Mouse (Mus musculus): ENCODE data around the gene Safb2. TPM values are rescaled to one million over a fixed set of nuclear protein-coding genes. Genes with fewer than 3 reads are reported as not detected.

Safb2 gene
- total RNA-seq, 2 experiments from 2014 or later = 25.1 to 34.9 TPM

DNA sequence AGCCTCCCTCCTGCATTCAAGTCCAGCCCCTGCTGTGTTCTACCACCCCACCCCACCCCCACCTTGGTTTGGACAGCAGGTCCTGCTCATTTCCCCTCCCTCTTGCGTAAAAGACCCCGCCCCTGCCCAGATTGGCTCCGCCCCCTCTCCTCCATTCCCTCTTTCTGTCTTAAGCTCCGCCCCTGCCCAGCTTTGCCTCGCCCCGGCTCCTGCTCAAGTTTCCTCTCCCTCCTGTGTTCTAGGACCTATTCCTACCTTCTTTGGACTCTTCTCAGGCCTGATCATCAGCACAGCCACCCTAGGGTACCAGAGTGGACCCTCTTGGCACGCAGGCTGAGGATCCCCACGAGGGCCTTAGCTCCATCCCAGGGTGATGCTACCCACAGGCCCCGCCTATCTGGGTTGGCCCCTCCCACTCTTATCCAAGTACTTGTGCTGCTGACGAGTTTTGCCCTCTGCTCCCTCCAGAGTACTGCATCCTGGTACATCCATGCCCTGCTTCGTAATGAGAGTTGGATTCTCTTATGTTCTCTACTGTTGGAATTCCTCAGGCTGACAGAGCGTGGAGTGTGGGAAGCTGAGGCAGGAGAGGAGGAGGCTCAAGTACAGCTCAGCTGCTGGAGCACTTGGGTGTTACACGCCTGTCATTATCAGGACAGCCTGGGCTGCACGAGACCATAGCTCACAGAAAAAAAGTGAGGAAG, 27.6 kb upstream of the Safb2 start:
- intact Hi-C loops (cut with DNase I; ENCODE audit: low total_unique reads) = no loop called here
- DNase-seq = peak; percentile 36

DNA sequence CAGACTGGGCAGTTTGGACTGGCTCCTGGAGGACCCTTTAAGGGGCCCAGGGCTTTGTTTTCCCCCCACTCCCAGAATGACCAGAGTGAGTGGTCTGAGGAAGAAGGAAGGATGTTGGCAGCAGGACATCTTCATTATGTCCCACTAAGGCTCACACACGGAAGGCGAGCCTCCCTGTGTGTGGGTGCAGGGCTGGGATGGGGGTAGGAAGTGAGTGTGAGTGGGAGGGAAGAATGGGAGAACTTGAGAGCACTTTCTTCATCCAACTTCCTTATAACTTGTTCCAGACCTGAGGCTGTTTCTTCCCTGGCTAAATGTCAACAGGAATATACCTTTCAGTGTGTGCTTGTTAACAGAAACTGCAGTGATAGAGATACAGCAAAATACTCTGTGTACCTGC, 26.9 kb upstream of the Safb2 start:
- intact Hi-C loops (cut with DNase I; ENCODE audit: low total_unique reads) = no loop called here
- DNase-seq = no peak

DNA sequence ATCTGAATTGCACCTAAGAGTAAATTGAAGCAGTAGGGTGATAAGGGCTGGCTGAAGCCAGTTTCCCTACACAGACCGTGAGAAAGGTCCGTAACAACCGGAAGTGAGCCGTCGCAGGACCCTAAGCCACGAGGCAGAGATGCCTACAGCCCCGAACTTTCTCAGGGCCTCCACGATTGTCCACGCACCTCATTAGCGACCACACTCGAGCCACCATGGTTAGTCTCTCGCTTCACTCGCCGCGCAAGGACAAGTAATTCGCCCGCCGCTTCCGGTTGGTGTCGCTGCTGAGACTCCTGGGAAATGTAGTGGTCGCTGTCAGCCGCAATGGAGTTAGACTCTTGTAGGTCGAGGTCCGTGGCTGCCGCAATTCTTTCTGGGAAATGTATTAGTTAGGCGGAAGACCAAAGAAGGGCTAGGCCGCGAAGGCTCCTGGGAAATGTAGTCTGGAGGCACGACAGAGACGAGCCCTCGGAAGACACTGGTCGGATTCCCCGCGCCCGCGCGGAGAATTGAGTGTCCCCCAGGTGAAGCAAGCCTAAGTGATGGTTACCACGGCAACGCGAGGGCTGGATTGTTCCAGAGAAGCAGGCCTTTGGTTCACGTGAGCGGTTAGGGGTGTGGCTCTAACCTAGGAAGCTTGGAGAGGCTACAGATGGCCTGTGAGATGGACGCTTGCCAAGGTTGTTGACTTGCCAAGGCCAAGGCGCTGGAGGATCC, 25.2 kb upstream of the Safb2 start, which contains the start of gene 2410015M20Rik:
Gene 2410015M20Rik (minus strand): TSS at position 320 of the 720 bp plus-strand sequence.
- DNase-seq = peak; percentile 93
- intact Hi-C loops (cut with DNase I; ENCODE audit: low total_unique reads) = no loop called here

DNA sequence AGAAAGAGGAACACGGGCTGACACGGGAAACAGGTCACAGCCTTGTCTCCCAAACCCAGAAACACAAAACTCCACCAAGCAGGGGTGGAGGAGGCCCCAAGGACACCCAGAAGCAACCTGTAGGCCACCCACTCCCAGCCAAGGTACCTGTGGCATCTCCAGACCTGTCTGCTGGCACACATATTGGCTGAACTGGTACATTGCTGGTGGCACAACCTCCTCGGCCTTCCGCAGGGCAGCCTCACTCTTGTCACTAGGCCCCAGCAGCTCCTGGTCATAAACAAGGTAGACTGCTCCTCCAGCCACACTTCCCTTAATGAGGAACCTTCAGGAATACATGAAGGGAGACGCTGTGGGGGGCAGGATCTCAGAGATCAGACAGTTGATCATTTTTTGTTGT, 24.3 kb upstream of the Safb2 start:
- no peak for DNase-seq
- intact Hi-C loops (cut with DNase I; ENCODE audit: low total_unique reads) = no loop called here

DNA sequence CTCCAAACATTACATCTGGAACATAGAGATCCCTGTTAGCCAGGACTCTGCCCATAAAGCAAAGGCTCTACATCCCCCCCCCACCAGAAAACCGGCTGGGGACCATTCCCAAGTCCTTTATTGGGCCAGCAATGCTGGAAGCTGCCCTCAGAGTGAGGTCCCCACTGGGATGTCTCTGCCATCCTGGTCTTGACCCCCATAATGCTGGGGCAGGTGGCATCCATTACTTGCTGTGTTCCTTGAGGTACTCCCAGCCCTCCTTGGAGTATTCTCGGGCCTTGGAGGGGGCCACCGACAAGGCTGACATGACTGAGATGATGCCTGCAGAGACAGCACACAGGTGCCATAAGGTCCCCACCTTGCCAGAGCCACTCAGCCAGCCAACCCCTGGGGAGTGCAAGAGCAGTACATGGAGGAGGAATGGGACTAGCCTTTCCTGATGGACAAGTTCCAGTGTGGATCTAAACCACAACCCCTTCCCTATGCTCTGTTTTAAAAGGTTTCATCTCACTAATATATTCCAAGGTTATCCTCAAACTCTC, 23.2 kb upstream of the Safb2 start:
- intact Hi-C loops (cut with DNase I; ENCODE audit: low total_unique reads) = no loop called here
- DNase-seq = no peak

DNA sequence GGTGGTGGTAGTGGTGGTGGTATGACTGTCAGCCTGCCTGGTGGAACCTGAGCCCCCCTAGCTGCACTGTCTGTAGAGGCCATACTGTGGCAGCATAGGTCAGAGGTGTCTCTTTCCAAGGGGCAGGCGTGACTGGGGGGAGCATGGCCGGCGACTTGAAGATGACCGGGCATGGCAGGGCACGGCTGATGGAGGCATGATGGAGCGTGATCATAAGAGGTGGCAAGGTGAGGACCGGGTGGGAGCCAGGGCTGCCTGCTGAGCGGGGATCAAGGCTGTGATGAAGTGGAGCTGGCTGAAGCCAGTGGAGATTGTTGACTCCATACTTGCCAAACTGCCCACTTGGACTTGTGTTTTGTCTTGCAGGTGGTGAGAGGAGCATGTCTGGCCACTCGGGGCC, 21.0 kb upstream of the Safb2 start:
- intact Hi-C loops (cut with DNase I; ENCODE audit: low total_unique reads) = no loop called here
- DNase-seq = no peak

DNA sequence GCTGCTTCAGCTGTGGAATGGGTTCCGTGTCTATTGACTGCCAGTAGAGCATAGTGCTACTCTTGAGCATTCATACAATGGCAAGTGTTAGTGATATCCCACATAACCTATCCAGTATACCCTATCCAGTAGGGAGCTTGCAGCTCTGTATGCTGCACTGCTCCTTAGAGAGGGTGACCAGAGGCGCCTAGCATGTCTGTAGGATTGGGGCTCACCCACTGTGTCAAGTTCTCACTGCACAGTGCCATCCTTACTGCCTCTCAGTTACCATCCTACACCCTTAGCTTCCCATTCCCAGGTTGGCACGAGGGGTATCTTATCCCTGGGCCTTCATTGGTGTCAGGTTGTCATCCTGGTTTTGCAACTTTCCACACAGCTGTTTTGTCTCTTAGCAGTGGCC, 20.0 kb upstream of the Safb2 start:
- no peak for DNase-seq
- intact Hi-C loops (cut with DNase I; ENCODE audit: low total_unique reads) = no loop called here

DNA sequence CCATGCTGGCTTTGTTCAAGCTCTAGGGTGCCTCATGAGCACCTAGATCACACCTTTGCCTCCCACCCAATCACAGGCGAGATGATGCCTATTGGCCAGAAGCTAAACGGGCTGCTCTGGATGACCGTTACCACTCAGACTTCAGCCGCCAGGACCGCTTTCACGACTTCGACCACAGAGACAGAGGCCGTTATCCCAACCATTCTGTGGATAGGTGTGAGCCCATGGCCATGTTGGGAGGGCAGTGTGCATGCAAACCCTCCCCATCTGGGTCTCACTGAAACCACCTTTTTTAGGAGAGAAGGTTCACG, 19.6 kb upstream of the Safb2 start:
- no peak for DNase-seq
- intact Hi-C loops (cut with DNase I; ENCODE audit: low total_unique reads) = no loop called here

DNA sequence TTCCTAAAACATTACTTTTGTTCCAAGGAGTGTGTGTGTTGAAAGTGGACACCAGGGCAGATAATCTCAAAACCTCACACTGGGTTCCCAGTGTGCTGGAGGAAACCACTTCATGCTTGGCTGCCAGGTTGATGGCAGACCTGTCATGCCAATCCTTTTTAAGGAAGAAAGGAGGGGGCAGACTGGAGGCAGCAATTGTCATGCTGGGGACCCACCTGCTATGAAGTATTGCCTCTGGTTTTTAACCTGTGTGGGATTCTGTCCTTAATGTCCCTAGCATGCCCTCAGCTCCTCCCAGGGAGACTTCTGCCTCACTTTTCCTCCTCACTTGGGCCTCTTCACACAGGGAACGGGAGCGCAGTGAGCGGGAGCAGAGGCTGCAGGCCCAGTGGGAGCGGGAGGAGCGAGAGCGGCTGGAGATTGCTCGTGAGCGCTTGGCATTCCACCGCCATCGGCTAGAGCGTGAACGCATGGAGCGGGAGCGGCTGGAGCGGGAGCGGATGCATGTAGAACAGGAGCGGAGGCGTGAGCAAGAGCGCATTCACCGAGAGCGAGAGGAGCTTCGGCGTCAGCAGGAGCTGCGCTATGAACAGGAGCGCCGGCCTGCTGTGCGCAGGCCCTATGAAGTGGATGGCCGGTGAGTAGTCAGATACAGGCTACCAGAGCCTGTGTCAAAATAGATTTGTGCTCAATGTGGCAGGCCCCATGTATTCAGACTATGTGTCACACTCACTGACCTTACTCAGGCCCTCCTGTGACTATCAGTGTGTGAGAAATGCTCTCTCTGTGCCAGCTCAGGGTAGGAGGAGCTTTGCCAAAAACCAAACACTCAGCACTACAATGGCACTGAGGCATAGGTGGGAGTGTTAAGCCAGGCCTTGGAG, 19.0 kb upstream of the Safb2 start:
- intact Hi-C loops (cut with DNase I; ENCODE audit: low total_unique reads) = no loop called here

DNA sequence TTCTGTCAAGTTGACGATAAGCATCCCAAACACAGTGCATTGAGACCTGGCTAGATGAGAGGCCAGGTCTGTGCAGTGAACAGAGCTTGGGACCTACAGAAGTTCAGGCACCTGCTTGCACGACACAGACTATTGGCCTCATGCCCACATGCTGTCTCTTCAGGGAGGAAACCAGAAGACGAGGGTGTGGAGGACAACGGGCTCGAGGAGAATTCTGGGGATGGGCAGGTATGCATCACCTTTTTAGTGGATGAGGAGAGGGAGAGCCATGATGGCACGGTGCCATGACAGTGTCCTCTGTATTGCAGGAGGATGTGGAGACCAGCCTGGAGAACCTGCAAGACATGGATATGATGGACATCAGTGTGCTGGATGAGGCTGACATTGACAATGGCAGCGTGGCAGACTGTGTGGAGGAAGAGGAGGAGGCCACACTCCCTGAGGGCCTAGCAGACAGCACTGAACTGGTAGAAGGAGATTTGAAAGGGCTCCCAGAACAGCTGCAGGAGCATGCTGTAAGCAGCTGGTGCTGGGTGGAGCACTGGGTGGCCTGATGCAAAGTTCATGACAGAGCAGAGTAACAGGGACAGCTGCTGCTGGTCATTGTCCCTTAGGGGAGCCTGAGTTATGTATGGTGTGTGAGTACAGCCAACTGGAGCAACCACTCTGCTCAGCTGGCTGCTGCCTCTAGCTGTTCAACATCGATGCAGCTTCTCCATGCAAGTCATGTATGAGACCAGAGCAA, 9.3 kb upstream of the Safb2 start:
- intact Hi-C loops (cut with DNase I; ENCODE audit: low total_unique reads) = no loop called here
- peak; percentile 55 for DNase-seq

More for the DNA sequence above, 19.0 kb upstream of the Safb2 start:
- no peak for DNase-seq

DNA sequence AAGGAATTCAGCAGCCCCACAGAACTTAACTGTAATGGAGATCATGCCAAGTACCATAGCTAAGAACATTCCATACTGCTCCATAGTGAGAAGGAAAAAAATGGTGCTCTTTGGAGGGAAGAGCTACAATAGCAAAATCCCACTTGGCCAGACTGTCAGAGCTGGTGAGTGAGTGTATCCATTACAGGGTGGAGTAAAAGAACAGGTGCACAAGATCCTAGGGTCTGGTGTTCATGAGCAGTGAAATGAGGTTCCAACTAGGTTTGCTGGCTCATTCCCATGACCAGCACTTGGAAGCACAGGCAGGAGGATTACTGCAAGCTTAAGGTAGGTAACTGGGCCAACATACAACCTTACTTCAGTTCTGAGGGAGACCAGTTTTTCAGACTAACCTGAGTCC, 8.2 kb upstream of the Safb2 start:
- intact Hi-C loops (cut with DNase I; ENCODE audit: low total_unique reads) = no loop called here

DNA sequence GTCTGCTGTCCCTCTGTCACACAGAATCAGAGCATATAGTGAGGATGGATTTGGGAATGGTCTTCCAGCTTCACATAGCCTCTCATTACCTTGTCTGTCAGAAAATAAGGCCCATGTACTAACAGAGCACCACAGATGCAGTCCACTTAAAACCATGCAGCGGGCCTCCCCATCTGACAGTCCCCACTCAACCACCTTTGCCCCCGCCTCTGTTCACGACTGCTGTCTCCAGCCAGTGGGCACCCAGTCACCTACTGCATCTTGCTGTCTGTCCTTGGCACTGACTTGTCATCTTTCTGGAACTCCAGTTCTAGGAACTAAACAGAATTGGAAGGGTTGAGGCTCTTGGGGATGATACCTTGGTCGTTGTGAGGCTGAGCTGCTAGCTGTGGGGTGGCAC, 4.5 kb upstream of the Safb2 start:
- intact Hi-C loops (cut with DNase I; ENCODE audit: low total_unique reads) = no loop called here
- DNase-seq = no peak

More for the DNA sequence above, 8.2 kb upstream of the Safb2 start:
- no peak for DNase-seq

DNA sequence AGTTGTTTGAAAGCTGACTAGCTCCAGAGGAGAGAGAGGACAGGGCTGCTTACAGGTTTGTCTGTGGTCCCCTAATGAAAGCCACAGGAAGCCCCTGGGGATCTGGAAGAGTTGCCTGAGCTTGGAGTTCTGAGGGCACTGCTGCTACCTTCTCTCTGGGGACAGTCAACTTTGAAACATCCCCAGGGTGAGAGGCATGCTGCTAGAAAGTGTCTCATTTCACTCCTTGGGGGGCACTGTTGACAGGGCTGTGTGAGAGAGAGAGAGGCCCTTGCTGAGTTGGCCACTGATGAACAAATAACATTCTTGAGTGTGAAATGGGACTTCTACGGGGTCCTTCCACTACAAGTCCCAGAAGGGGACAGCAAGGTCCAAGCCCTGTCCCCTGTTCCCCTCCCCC, 3.4 kb upstream of the Safb2 start:
- intact Hi-C loops (cut with DNase I; ENCODE audit: low total_unique reads) = no loop called here
- DNase-seq = no peak

DNA sequence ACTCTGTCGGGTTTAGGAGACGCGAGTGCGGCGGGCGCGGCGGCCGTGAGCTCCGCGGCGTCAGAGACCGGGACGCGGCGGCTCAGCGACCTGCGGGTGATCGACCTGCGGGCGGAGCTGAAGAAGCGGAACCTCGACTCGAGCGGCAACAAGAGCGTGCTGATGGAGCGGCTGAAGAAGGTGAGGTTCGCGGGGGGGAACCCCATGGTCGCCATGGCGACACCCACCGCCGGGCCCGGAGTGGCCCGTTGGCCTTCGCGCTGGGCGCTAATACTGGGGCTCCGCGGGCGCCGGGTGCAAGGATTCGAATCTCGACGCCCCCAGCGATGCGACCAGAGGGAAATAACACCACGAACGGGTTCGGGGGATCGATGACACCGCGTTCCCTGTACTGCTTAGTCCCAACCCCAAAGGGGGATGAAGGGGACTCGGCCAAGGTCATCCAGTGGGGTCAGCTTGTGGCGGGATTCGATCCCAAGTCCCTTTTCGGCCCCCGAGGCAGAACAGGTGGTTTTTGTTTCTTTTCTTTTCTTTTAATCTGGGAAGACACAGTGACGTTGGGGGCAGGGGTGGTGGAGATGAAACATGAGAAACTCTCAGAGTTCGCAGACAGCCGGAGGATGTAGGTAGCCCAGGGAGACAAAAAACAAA, 911 bp upstream of the Safb2 start:
- DNase-seq = peak; percentile 51
- intact Hi-C loops (cut with DNase I; ENCODE audit: low total_unique reads) = no loop called here

DNA sequence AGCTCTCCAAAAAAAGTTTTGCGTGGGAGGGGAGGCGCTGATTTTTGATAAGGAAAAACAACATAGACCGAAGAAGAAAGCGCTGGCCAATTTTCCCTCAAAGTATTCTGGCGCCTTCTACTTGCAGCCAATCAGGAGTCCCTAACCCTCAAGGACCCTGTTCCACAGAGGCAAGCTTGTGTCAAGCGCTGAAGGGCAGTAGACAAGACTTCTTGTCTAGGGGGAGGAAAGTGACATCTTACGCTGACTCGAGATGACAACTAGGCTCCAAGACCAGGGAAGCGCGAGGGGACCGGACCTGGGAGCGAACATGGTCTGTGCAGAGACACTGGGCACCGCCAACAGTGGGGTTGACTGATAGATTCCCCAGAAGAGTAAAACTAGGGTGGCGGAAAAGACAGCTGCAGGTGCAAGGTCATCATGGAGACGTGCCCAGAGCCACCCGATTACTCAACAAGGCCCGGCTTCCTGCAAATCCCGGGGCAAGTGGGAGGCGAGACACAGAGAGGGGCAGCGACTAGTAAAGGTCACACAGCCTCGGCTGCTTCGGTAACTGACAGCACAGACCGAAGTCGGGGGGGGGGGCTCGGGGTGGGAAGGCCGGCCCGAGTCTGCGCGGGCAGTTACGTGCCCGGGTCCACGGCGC, 651 bp downstream of the Safb2 start:
- intact Hi-C loops (cut with DNase I; ENCODE audit: low total_unique reads) = no loop called here
- peak; percentile 71 for DNase-seq

DNA sequence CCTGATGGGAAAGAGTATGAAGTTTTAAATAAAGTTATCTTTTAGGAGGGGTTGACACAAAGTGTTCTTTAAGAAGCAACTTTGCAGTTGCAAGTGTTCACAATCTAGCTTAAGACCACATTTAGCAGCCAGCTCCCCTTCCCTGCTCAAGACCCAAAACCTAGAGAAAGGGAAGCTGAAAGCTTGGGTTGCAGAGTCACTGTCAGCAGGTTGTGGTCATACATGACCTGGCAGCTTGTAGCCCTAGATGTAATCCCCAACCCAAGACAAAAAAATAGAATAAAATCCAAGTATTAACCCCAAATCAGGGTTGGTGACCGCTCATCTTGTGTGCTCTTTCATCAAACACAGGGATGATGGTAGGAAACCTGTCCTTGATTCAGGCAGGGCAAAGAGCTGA, 1.3 kb downstream of the Safb2 start:
- intact Hi-C loops (cut with DNase I; ENCODE audit: low total_unique reads) = no loop called here
- DNase-seq = no peak

DNA sequence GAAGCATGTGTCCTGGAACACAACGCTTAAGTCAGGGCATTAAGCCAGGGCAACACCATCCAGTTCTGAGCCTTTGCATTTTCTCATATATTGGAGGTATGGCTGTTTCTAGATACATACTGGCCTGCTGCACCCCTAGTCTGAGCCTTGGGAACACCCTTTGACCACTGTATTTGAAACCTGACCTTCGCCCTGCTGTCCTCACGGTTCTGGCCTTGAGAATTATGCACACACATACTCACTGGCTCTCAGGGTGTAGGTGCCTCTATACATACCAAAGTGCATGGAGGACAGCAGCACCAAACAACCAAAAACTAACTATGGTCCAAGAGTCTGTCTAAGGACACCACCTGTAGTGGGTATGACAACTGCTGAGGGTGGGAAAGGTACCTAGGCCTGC, 11.4 kb downstream of the Safb2 start:
- intact Hi-C loops (cut with DNase I; ENCODE audit: low total_unique reads) = no loop called here
- DNase-seq = no peak

DNA sequence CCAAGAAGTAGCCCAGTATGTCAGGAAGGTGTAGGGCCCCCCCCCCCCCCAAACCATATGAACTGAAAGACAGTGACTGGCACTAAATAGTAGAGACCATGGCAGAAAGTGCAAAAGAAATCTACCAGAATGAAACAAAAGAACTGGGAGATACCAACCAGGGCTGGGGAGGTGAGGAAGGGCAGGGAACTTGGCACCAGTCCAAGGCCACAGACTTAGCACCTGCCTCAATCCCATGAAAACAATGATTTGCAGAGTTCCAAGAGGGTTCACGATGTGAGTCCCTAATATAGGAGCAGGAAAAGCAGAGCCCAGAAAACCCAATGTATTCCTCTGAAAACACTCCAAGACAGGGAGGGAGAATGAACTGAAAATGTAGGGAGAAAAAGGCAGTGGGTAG, 12.2 kb downstream of the Safb2 start:
- intact Hi-C loops (cut with DNase I; ENCODE audit: low total_unique reads) = no loop called here

DNA sequence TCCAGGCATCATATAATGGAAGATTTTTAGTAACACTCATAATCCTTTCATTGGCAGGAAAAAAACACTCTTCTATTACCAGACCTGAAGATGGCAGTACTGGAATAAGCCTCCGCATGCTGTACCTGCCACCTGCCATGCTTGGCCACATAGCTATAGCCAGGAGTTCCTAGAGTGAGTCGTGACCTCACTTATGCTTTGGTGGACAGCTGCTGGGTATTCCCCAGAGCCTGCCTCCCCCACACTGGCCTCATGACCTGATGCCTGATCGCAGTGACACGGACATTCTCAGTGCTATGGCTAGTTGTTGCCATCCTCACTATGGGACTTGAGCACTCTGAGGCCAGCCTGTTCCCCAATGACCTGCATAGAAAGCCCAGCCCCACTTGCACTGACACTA, 14.1 kb downstream of the Safb2 start:
- intact Hi-C loops (cut with DNase I; ENCODE audit: low total_unique reads) = no loop called here
- no peak for DNase-seq

More for the DNA sequence above, 12.2 kb downstream of the Safb2 start:
- DNase-seq = no peak
